Mouse (Mus musculus) myocyte (in vitro differentiated cells): Measurements from ENCODE around the gene Igtp.

ENCODE experiments used
- CEBPB ChIP-seq: IDR thresholded peaks from 2 replicates; pipeline ENCODE4 v1.6.1; 2011; ENCODE audit warnings: mild to moderate bottlenecking, moderate library complexity; ENCODE audit not compliant: poor library complexity, insufficient read depth, severe bottlenecking
- POLR2A ChIP-seq: IDR thresholded peaks from one replicate; pipeline ENCODE4 v1.6.1; 2011; ENCODE audit warnings: low read depth, mild to moderate bottlenecking, control low read depth, moderate library complexity; ENCODE audit not compliant: insufficient read length
- TCF3 ChIP-seq: IDR thresholded peaks from one replicate; pipeline ENCODE4 v1.6.1; 2011; ENCODE audit warnings: low read depth, control low read depth; ENCODE audit not compliant: insufficient read length
- USF1 ChIP-seq: IDR thresholded peaks from one replicate; pipeline ENCODE4 v1.6.1; 2011; ENCODE audit warnings: low read depth, mild to moderate bottlenecking, control low read depth, moderate library complexity

DNA sequence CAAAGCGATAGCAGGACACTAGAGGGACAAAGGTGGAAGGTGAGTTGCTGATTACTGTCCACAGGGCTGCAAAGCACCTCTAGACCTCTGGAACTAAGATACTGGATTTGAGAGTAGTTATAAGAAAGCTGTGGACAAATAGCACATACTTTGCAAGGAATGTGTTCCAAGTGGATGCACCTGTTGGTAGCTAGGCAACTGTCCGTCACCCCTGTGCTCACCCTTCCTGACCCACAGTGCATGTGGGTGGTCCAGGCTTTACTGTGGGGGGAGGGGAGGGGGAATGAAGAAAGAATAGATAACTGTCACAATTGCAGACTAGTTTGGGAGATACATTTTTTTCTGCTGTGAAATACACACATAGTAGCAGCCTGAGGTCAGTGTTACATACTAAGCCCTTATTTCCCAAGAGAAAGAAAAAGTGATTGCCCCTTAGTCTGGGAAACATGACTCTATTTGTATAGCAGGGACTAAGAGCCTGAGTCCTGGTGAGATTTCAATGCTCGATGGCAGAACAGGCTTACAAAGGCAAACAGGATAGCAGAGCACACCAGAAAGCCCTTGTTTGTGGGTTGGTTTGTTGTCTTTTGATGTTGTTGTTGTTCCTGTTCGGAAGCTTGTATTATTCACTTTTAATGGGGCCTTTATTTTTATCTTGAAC lies 5.4 kb upstream of the Igtp start:
- TF ChIP-seq POLR2A (no peak), TCF3 (no peak), CEBPB (no peak), USF1 (no peak)
